Mouse (Mus musculus) cerebellum, adult 2 months (tissue): Measurements from ENCODE around the gene Gm47283. TPM values are rescaled to one million over a fixed set of nuclear protein-coding genes. Genes with fewer than 3 reads are reported as not detected.
A peak's percentile ranks its signal among the peaks of the same experiment; 100 is the strongest.
"Not testable (repeated sequence)": the region's sequence is repeated elsewhere in the genome, so short reads cannot be mapped to it uniquely, and the experiment has no call there.

Source experiments
- DNase-seq, 2 experiments: peaks; one replicate each; pipeline ENCODE4 v3.0.0; 2021
- H3K27ac ChIP-seq: fragments of 200-500 bp; 2 replicates; pipeline ENCODE4 v1.5.1; 2012; ENCODE audit warnings: low read length, control low read depth, inconsistent platforms; ENCODE audit not compliant: insufficient read depth
- H3K27me3 ChIP-seq: fragments of 200-500 bp; 2 replicates; pipeline ENCODE4 v1.6.1; 2012; ENCODE audit warnings: inconsistent platforms, mild to moderate bottlenecking, low read length, moderate library complexity; ENCODE audit not compliant: control insufficient read depth, insufficient read depth
- H3K4me1 ChIP-seq: fragments of 200-500 bp; 2 replicates; pipeline ENCODE4 v1.6.1; 2011; ENCODE audit warnings: low read length; ENCODE audit not compliant: control insufficient read depth, insufficient read depth
- H3K4me3 ChIP-seq: fragments of 200-500 bp; replicated peaks from 2 replicates; pipeline ENCODE3; 2011; ENCODE audit warnings: mild to moderate bottlenecking, low read depth, low read length, control low read depth; ENCODE audit not compliant: insufficient read depth
- CTCF ChIP-seq: fragments of 200-500 bp; IDR thresholded peaks from 2 replicates; pipeline ENCODE4 v1.5.1; 2011; ENCODE audit warnings: low read depth, mild to moderate bottlenecking, control low read depth, low read length, moderate library complexity, borderline replicate concordance; ENCODE audit not compliant: insufficient read depth
- POLR2A ChIP-seq: fragments of 200-500 bp; IDR thresholded peaks from 2 replicates; pipeline ENCODE4 v1.6.1; 2011; ENCODE audit warnings: low read length, control low read depth, borderline replicate concordance; ENCODE audit not compliant: insufficient read depth
- WGBS: fragments of 180-500 bp; shearing (Covaris S2); methylation state at CpG from one replicate; pipeline ENCODE4 v1.1.7; 2018; 5-methylcytosine and 5-hydroxymethylcytosine counted together
- polyA plus RNA-seq: library from polyadenylated mRNA; depleted of rRNA; stranded (reverse); fragments of >200 nt; gene quantifications from 2 replicates; pipeline ENCODE4 v1.2.3, GENCODE M21; 2012

Gm47283 gene
- polyA plus RNA-seq, 1 experiment = not detected

DNA sequence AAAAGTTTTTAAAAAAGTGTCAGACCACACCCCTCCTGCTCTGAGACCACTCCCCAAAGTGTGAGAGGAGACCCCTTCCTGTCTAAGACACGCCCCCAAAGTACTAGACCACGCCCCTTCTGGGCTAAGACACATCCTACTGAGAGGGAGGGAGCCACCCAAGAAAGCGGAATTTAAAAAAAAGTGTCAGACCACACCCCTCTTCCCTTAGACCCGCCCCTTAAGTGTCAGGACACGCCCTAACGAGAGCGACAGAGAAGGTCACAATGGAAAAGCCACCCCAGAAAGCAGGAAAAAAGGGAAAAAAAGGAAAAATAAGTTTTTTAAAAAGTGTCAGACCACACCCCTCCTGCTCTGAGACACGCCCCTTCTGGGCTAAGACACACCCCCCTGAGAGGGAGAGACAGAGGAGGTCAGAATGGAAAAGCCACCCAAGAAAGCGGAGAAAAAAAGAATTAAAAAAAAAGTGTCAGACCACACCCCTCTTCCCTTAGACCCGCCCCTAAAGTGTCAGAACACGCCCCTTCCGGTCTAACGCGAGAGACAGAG lies 44.5 kb upstream of the Gm47283 start:
- no peak overlapping the region for H3K27ac ChIP-seq
- DNase-seq = peak; percentile 35 to 38
- WGBS = 48% methylated on average over 14 of the region's 14 CpGs

GRCm38 (mm10) chrY:90741006-90741405 lies 43.5 kb upstream of the Gm47283 start:
- not testable (repeated sequence) for H3K27ac ChIP-seq, H3K27me3 ChIP-seq, H3K4me3 ChIP-seq, H3K4me1 ChIP-seq
- peak; percentile 27 to 35 for DNase-seq
- 80% methylated on average over 38 of the region's 38 CpGs for WGBS

More for the DNA sequence above, 44.5 kb upstream of the Gm47283 start:
- Histone ChIP-seq H3K4me3 (no peak overlapping the region), H3K4me1 (no peaks in the 10 kb centered on the region; the same call in 1 of the 2 replicates), H3K27me3 (peaks cover 2% of the 10 kb centered on the region; the same call in 1 of the 2 replicates)
- no peak for TF ChIP-seq CTCF
- TF ChIP-seq POLR2A = no peak

GRCm38 (mm10) chrY:90741452-90742260 lies 42.9 kb upstream of the Gm47283 start:
- H3K4me3 ChIP-seq, H3K4me1 ChIP-seq, H3K27me3 ChIP-seq, H3K27ac ChIP-seq: not testable (repeated sequence)
- 83% methylated on average over 42 of the region's 43 CpGs for WGBS
- DNase-seq = peak; percentile 58 to 63

DNA sequence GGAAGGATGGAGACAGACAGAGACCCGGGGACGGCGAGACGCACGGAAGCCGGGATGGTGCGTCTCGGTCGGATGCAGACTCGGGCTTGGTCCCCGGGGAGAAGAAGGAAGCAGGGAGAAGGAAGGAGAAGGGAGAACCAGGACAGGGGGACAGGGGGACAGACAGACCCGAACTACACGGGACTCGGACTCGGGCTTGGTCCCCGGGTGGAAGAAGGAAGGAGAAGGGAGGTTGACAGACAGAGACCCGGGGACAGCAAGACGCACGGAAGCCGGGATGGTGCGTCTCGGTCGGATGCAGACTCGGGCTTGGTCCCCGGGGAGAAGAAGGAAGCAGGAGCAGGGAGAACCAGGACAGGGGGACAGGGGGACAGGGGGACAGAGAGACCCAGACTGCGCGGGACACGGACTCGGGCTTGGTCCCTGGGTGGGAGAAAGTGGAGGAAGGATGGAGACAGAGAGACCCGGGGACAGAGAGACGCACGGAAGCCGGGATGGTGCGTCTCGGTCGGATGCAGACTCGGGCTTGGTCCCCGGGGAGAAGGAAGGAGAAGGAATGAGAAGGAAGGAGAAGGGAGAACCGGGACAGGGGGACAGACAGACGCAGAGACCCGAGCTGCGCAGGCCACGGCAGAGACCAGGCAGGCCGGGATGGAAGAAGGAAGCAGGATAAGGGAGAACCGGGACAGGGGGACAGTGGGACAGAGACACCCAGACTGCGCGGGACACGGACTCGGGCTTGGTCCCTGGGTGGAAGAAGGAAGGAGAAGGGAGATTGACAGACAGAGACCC lies 42.1 kb upstream of the Gm47283 start:
- H3K27ac ChIP-seq, H3K27me3 ChIP-seq, H3K4me3 ChIP-seq, H3K4me1 ChIP-seq: not testable (repeated sequence)
- DNase-seq = peak in 1 of 2 experiments; percentile 27
- WGBS = 86% methylated on average over 49 of the region's 49 CpGs

GRCm38 (mm10) chrY:90743053-90743810 lies 41.3 kb upstream of the Gm47283 start:
- not testable (repeated sequence) for H3K27ac ChIP-seq, H3K4me1 ChIP-seq, H3K4me3 ChIP-seq, H3K27me3 ChIP-seq
- WGBS = 83% methylated on average over 44 of the region's 46 CpGs
- DNase-seq = peak; percentile 21 to 40

- Histone ChIP-seq H3K27ac (no peak overlapping the region), H3K27me3 (peaks cover 2% of the 10 kb centered on the region; the same call in 1 of the 2 replicates), H3K4me3 (no peak overlapping the region), H3K4me1 (no peaks in the 10 kb centered on the region; the same call in 1 of the 2 replicates)
- no peak for DNase-seq
- no peak for TF ChIP-seq POLR2A
- TF ChIP-seq CTCF = no peak
- WGBS = 69% methylated on average over 2 of the region's 21 CpGs
These were observed 40.7 kb upstream of the Gm47283 start for GRCm38 (mm10) chrY:90743811-90744220.

DNA sequence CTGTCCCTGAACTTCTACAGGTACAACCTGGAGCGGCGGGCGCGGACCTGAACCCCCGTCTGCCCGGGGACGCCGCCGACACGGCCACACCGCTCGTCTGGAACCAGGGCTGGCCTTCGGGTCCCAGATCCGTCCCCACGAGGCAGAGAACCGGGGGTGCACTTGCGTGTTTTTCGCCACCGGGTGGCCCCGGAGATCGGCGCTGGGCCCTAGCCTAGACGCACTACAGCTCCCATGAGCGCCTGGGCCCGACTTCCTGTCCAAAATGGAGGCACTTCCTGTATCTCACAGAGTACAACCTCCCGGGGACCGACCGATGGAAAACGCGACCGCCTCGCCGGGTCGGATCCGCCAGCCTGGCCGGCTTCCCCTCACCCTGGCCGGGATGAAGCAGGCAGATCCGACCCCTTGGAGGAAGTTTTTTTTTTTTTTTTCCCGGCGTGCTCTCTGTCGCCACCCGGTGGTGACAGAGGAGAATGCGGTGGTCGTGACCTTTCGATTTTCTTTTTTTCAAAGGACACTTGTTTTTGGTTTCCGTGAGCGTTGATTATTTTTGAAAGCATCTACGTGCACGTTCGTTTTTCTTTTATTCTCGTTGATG lies 40.1 kb upstream of the Gm47283 start:
- DNase-seq = peak; percentile 92 to 98
- not testable (repeated sequence) for H3K27ac ChIP-seq, H3K27me3 ChIP-seq, H3K4me1 ChIP-seq
- peak overlapping the region; percentile 27 for H3K4me3 ChIP-seq
- 62% methylated on average over 51 of the region's 51 CpGs for WGBS

DNA sequence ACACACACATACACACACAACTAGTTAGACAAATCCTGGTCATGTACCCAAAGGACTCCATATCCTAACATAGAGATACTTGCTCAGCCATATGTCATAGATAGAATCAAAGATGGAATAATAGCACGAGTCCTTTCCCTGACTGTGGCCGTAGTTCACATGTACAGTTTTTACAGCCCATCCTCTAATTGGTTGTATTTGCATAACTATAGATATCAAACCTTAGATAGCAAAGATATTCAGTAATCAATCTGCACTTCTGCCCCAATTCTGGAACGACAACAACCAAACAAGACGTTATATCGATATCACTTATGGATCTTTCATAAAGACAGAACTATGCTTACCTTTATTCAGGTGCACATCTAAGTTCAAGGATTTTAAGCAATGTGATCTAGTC lies 39.3 kb upstream of the Gm47283 start:
- H3K27me3 ChIP-seq, DNase-seq, H3K4me1 ChIP-seq, H3K4me3 ChIP-seq, H3K27ac ChIP-seq: not testable (repeated sequence)
- WGBS = 91% methylated on average over 5 of the region's 5 CpGs

GRCm38 (mm10) chrY:90754721-90755120 lies 29.8 kb upstream of the Gm47283 start, which contains the start of gene Gm21860:
Gm21860 (minus strand) TSS chrY:90754821.
- not testable (repeated sequence) for H3K27ac ChIP-seq, H3K27me3 ChIP-seq, DNase-seq, H3K4me1 ChIP-seq, H3K4me3 ChIP-seq
- WGBS = no CpG with 5 or more reads among the region's 8 CpGs

- H3K4me3 ChIP-seq, H3K27me3 ChIP-seq, DNase-seq, H3K27ac ChIP-seq, H3K4me1 ChIP-seq: not testable (repeated sequence)
- WGBS = no CpG with 5 or more reads among the region's 8 CpGs
These were observed 54.5 kb downstream of the Gm47283 start, which contains the start of gene Gm21748 for GRCm38 (mm10) chrY:90839077-90839476. Gm21748 (minus strand) TSS chrY:90839177.
